Mouse (Mus musculus) right cerebral cortex, postnatal 36 days (tissue): Measurements from ENCODE around the gene Gm28038.

ENCODE experiments used
- DNase-seq, 2 experiments: peaks; one replicate each; pipeline ENCODE4 v3.0.0; 2022; ENCODE audit warnings: low spot score in 2 of 2, mixed read lengths in 1 of 2

The Gm28038 gene

DNA sequence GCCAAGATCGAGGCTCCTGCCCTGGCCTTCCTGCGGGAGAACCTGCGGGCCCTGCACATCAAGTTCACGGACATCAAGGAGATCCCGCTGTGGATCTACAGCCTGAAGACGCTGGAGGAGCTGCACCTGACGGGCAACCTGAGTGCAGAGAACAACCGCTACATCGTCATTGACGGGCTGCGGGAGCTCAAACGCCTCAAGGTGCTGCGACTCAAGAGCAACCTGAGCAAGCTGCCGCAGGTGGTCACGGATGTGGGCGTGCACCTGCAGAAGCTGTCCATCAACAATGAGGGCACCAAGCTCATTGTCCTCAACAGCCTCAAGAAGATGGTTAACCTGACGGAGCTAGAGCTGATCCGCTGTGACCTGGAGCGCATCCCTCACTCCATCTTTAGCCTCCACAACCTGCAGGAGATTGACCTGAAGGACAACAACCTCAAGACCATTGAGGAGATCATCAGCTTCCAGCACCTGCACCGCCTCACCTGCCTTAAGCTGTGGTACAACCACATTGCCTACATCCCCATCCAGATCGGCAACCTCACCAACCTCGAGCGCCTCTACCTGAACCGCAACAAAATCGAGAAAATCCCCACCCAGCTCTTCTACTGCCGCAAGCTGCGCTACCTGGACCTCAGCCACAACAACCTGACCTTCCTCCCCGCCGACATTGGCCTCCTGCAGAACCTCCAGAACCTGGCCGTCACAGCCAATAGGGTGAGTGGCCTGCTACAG lies 24.1 kb upstream of the Gm28038 start:
- no peak for DNase-seq

DNA sequence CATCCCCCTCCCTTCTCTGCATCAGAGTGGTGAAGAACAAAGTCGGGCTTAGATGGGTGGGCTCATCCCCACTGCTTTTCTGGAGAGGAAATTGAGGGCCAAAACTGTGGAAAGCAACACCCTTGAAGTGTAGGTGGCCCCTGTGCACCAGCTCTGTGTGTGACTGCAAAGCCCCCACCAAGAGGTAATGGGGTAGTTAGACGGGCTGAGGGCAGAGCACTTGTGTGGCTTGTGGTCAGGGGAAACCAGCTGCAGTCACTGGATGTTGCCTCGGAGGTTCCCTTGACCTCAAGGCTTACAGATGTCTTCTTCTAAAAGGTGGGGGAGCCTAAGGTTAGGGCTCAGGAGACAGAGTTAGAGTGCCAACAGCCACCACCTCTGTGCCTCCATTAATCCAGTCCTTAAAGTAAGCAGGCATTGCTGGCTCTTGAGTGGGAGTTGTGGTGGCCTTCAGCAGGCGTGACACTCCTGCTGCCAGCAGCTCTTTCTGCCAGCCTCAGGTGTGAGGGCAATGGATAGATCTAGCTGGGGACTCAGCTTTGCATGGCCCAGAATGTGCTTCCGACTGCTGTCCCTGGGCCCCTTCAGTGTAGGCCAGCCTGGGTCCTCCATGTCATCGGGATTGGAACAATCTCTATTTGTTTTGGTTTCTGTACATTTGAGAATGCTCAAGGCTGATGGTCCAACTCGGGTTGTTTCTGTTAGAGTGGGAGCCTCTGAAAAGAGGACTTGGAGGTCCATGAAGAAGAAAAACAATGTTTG lies 23.0 kb upstream of the Gm28038 start:
- no peak for DNase-seq

DNA sequence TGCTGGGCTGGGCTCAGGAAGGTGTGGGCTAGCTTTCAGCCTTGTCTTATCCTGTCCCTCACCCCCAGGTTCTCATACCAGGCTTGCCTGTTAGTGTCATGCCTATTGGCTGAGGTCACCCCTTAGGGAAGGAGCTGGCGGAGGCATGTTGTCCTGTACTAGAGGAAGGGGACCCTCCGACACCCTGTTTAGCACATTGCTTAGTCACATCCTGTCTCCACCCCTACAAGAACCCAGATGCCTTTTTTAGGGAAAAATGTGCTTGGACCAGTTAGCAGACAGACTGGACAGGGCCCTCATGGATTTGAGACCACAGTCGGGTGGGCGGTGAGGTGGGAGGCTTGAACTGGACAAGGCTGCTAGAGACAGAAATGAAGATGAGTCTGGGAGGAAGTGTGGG lies 22.2 kb upstream of the Gm28038 start:
- no peak for DNase-seq

DNA sequence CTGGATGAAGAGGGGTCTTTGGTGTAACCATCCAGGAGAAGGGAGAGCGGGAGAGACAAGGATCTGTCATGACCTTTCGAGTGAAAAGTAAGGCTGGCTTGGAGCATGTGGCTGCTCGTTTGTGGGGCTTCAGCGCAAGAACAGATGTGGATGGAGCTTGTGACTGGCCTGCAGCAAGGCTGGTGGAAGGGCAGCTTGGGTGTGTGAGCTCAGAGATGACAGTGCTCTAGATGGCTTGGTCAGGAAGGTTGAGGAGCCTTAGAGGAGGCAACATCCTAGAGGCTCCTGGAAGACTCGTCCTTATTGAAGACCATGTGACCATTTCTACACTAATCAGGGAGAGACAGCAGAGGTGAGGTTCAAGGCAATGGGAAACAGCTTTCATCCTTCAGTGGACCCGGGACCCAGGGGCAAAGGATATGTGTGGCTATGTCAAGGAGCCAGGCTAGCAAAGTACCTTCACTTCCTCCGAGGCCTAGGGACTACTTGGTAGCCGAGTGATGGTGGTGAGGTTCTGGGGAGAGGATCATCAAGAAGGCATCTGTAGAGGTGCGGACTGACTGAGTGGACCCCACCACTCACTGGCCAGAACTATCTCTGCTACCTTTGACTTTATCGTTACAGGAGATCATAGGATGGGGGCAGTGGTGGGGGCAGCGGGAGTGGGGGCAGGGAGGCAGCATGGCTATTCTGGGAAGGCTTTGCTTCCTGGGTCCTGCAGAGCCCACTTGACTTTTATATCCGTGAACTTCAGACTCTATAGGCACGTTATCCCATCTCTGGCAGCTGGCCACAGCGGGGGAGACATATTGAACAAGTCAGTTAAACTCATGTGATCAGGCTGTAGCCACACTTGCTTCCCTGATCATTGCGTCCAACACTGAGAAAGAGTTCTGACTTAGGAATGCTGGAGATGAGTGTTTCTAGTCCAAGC lies 21.4 kb upstream of the Gm28038 start:
- no peak for DNase-seq

DNA sequence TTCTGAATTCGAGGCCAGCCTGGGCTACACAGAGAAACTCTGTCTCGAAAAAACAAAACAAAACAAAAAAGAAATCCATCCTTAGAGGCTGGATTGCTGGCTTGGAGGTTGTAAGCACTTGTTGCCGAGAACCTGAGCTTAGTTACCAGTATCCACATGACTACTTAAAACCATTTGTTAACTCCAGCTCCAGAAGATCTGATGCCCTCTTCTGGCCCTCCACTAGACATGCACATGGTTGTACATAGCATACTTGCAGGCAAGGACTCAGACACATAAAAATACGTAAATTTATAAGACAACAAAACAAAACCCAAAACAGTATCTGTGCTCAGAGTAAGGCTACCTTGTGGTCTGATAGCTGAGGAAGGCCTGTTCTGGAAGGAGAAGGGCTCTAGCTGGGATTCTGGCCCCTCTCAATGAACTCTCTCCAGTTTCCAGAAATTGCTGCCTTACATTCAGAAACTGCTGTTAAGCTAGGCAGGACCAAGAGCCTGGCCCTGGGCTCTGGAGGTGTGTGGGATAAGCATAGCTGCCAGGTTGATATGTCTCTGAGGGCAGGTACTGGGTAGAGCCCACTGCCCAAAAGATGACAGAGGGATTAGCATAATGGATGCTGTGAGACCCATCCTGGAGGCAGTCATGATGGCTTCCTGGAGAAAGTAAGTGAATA lies 19.6 kb upstream of the Gm28038 start:
- DNase-seq = no peak

DNA sequence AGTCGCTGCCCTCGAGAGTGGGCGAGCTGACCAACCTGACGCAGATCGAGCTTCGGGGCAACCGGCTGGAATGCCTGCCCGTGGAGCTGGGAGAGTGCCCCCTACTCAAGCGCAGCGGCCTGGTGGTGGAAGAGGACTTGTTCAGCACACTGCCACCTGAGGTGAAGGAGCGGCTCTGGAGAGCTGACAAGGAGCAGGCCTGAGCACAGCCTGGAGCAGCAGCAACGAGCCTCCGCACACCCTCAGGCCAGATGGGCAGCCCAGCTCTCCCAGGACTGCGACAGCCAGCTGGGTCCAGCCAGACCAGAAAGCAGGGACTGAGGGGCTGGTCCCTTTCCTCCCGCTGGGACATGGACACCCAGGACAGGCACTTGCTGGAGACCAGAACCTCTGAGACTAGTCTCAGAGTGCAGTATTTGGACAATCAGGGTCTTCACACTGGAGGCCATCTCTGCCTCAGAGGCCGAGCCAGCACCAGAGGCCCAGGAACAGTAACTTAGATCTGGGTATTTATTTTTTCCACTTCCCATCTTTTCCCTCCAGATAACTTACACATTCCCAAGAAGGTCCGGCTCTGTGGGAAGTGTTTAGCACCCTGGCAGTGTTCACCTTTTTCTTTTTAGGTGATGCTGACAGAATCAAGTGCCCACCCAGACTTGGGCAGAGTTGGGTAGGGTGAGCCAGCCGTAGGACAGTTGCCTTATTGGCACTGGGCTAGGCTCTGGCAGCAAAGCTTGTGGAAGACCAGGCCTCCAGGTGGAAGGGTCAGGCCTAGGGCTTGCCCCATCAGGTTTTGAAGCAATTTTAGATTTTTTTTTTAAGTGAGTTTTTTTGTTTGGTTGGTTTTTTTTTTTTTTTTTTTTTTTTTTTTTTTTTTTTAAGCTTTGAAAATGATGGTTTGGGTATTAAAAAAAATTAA lies 18.7 kb upstream of the Gm28038 start:
- DNase-seq = no peak

DNA sequence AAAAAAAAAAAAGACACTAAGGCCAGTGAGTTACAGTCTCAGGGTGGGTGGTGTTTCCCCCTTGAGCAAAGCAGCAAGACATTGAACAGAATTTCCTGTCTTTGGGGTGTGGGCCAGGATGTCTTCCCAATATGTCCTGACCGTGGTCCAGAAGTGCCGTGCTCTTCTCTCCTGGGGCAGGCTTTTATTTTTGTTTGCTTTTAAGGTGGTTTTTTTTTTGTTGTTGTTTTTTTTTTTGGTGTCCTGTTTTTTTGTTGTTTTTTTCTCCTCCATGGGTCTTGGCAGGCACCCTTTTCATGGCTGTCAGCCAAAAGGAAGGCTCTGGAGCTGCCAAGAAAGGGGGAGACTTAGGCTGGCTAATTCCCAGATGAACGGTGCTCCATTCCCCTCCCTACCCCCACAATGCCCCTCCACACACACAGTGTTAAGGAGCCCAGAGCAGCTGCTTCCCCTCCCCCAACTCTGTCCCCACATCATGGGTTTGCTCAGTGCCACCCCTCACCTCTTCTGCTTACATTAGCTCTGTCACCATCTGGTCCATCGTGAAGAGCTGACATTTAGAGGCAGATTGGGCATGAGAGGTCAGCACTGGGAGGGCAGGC lies 17.9 kb upstream of the Gm28038 start:
- no peak for DNase-seq

DNA sequence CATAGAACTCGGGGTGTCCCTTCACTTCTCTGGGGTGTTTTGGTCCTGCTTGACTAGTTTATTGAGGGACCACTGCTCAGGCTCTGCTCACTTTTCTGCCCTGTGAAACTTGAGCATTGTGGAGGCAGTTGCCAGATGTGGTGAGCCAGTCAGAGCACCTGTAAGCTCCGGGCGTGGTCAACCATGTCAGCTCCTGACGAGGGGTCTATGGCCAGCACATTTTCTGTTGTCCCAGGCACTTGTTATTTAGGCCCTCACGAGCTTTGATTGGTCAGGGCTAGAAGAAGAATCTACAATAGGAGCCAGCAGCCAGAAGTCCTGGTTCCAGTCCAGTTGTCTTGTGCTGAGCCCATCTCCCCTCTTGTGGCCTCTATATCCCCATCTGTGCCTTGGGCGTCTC lies 17.0 kb upstream of the Gm28038 start:
- no peak for DNase-seq

DNA sequence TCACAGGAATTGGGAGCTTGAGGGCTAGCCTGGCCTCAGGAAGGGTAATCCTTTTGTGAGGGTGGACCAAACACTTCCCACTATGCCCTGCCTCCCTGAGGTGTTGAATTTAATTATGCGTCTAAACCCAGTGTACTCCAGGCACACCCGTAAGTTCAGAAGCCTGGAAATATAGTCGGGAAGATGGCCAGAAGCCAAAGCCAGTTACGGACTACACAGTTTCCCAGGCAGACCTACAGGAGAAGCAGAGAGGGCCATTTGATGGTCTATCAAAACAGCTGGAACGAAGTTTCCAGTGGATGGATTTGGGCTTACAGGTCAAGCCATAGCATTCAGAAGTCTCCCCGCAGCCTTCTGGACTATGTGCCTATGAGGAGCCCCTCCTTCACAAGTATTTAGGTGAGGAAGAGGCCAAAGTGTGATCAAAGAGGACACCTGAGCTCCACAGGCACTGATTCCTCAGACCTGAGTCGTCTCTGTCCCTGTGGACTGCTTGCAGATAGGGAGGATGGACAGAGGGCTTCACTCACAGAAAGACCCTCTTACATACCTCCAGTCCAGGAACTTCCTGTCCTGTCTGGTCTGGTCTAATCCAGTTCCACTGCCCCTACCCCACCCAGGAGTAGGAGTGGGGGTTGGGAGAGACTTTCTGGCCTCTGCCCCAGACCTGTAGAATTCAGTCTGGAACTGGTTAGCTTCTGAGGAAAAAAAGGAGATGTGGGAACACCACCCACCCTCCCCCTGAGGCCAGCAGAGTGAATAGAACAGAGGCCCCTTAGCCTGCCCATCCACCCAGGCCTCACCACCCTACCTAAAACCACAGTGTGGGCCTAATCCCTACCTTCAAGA lies 15.9 kb upstream of the Gm28038 start:
- no peak for DNase-seq

DNA sequence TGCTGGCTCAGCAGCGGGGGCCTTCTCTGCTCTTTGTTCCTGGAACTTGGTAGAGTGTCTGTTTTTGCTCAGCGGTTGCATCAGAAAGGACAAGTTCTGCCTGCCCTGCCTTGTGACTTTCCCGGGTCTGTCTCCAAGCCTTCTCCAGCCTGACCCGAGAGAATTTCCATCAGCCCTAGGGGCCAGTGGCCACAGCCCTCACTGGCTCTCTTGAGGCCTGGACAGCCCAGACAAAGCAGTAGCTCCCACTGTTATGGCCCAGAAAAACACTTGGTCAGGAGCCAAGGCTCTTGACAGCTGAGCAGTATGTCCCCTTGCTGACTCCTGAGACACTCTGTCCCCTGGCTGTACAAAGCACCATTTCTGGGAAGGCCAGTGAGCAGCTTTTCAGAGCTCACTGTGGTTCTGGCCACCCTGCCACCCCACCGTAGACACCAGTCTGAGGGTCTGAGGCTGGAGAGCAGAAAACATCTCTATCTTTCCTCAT lies 15.0 kb upstream of the Gm28038 start, which contains the start of gene Phyhd1:
Gene Phyhd1 (plus strand): TSS at position 437 of the 487 bp plus-strand sequence.
- peak; percentile 73 to 74 for DNase-seq

DNA sequence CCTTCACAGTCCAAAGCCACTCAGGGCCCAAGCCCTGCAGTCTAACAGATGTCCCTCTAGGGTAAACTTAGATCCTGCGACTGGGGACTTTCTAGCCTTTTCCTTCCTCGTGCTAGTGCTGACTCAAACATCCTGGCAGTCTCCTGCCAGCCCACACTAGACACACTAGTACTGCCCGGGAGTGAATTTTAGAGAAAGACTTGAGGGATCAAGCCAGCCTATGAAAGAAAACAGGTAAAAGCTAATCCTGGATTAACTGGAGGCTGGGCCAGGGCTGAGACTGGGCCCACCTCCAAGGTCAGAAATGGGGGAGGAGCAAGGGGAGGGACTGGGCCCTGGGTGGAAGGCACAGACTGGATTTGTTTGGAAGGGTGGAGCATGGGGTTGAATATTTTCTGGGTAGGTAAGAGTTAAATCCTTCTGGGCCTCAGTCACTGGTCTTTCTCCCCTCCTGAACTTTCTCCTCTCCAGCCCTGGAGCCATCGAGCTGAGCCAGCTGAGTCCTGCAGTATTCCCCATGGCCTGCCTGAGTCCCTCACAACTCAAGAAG lies 14.4 kb upstream of the Gm28038 start:
- no peak for DNase-seq

DNA sequence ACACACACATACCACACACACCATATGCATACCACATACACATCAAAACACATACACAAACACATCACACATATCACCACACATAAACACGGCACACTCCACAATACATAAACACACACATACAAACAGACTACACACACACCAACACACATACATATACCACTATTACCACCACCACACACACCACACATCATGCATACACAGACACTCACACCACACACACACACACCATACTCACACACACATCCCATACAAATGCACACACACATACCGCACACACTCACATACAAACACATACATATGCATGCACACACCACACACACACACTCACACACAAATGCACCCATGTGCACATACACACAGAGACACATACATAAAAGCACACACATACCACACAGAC lies 13.4 kb upstream of the Gm28038 start:
- DNase-seq = no peak

DNA sequence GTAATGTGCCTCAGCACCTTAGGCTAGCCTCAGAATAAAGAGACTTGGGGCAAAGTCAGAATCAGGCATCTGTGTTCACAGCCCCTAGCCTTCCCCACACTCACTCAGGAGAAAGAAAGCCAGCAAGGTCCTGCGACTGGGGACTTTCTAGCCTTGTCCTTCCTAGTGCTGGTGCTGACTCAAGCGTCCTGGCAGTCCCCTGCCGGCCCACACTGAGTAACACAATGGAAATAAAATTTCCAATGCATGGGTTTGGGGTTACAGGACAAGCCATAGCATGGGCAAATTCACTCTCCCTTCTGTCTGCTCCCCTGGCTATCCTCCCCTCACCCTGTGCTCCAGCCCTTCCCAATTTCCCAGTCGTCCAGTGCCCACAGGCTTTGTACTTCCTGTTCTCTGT lies 12.5 kb upstream of the Gm28038 start:
- DNase-seq = no peak

DNA sequence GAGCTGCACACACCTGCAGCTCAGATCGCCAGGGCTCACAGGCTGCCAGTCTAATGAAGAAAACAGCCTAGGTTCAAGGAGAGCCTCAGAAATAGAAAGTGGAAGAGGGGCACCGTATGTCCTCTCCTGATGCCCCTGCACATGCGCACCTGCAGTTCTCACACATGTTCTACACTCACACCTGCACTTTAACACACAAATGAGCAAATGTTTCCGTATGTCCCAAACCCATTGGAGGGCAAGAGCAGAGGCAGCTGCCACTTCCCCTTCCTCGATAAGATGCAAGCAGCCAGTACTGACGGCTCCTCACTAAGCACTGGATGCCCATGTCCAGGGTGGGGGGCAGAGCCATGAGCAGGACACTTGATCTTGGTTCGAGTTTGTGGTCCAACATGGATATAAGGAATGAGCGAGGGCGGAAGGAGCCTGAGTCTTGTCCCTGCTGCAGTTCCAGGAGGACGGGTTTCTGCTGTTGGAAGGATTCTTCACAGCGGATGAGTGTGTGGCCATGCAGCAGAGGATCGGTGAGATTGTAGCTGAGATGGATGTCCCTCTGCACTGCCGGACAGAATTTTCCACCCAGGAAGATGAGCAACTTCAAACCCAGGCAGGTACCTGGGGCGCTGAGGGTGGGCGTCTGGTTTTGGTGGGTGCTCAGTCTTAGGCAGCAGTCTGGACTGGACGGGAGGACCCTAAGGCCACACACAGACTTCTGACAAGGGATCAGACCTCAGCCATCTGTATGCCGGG lies 11.4 kb upstream of the Gm28038 start:
- no peak for DNase-seq

DNA sequence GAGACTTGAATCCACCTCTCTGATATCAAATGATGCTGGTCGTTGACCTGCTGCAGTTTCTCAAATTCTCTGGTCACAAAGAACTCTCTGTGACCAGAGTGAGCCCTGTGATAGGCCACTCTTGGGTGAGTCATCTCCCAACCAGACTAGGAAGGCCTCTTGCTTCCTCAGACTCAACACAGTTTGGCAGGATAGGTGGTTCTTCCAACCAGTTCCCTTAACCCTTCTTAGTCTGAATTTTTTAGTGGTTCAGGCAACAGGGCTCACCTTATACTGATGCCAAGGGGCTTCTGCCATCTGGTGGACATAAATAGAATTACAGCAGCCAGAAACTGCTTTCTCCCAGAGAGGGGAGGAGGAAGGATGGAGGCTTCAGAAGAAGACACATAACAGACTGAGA lies 10.7 kb upstream of the Gm28038 start:
- peak; percentile 42 to 45 for DNase-seq

DNA sequence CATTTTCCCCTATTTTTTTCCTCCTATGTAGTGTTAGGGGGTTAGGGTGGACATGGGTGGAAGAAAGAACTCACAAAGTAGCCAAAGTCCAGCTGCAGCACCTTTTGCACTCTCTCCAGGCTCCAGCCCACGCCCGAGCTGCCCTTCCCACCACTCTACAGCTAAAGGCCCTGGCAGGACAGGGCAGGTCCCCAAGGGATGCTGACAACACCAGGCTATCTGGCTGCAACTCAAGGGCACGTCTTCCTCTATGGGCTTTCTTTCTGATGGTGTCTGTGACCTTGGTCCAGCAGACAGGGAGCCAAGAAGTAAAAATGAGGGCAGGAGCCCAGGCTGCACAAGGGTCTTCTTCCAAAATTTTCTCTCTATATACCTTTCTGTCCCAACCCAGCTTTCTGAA lies 808 bp downstream of the Gm28038 start:
- no peak for DNase-seq

DNA sequence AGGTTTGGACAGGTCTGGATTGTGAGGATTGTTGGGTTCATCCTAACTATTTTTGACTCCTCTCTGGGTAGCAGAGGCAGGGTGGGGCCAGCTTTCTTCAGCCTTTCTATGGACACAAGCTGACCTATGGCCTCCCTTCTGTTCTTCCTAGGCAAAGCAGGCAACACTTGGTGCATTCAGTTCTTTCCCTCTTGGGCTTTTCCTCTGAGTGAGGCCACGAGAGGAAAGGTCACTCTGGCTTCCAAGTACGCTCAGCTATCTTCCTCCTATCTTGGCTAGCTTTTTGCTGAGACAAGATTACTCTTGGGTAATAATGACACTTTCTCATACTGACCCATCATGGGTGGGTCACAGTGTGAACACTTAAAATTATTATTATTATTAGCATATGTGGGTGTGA lies 2.4 kb downstream of the Gm28038 start:
- DNase-seq = no peak

DNA sequence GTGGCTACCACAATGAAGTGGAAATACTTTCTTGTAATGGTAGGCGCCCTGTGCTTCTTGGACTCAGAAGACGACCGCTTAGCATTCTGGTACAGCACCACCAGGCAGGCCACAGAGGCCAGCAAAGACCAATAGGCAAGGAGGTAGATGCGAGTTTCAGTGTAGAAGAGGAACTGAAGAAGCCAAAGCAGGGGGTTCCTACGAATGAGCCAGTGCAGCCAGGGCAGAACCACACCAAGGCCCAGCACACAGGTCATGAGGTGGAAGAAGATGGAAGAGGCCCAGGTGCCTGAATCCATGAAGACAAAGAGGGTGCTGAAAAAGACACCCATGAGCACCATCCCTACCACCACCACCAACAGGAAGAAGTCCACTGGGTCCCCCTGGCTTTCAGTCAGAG lies 4.2 kb downstream of the Gm28038 start:
- DNase-seq = no peak
